Mouse (Mus musculus): ENCODE results near the gene Plce1. TPM values are rescaled to one million over a fixed set of nuclear protein-coding genes. Genes with fewer than 3 reads are reported as not detected.

Gene Plce1
- total RNA-seq, 2 experiments from 2014 or later: 4.5 to 6.0 TPM

- no peak for DNase-seq (ENCODE audit: low spot score)
These were observed 102.0 kb downstream of the Plce1 start for GRCm38 (mm10) chr19:38582861-38583260.

DNA sequence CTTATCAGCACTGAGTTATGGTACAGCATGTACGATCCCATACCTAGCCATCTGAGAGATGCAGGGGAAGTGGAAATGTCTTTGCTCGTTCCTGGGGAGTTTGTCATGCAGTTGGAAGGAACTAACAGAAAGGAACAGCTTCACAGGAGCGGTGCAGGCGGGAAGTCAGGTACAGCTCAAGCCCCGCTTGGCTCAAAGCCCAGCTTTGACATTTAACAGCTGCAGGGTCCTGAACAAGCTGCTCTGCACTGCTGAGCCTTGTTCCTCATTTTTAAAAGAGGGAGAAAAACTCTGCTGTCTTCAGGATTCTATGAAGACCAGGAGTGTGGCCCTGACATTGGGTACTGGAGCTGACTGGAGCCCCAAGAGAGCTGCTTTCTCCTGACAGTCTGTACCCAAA is 106.7 kb downstream of the Plce1 start:
- DNase-seq (ENCODE audit: low spot score): no peak

DNA sequence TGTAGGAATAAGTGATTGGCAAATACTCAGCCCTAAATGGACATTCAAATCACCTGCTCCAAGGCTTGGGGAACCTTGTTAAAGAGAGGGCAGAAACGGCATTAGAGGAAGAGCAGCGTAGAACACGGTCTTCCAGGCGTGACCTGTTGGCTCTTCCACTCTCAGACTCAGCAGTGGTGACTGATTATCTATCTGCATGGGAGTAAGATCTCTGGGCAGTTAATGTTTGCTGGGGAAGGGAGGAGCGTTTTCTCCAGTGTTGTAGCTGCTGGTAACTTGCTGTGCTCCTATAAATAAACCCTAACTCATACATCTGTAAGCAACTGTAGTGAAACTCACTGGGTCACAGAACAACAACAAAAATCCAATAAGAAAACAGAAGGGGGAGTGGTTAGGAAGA is 108.6 kb downstream of the Plce1 start:
- no peak for DNase-seq (ENCODE audit: low spot score)

GRCm38 (mm10) chr19:38589941-38590340 is 109.0 kb downstream of the Plce1 start:
- DNase-seq (ENCODE audit: low spot score): no peak

- DNase-seq (ENCODE audit: low spot score): peak; percentile 50
These were observed 111.8 kb downstream of the Plce1 start for GRCm38 (mm10) chr19:38592566-38593224.

GRCm38 (mm10) chr19:38593225-38593897 is 112.5 kb downstream of the Plce1 start:
- DNase-seq (ENCODE audit: low spot score): no peak

GRCm38 (mm10) chr19:38596096-38596495 is 115.2 kb downstream of the Plce1 start:
- DNase-seq (ENCODE audit: low spot score): no peak

- DNase-seq (ENCODE audit: low spot score): no peak
These were observed 116.5 kb downstream of the Plce1 start for GRCm38 (mm10) chr19:38597392-38597791.

DNA sequence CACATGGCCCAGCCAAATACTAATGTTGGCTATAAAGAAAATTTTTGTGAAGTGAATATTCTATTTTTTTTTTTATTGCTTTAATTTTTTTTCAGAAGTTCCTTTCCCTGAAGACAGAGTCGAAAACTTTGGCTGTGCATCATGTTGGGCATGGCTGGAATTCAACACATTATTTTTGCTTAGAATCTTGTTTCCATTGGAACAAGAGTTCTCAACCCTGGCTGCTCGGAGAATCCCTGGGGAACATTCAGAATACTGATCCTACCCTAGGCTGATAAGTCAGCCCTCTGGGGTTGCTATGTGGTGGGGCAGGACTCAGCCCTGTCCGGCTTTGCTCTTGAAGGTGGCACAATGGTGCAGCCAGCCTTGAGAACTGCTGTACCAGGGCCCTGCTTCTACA is 118.1 kb downstream of the Plce1 start:
- no peak for DNase-seq (ENCODE audit: low spot score)

GRCm38 (mm10) chr19:38601127-38601526 is 120.2 kb downstream of the Plce1 start:
- DNase-seq (ENCODE audit: low spot score): no peak

- DNase-seq (ENCODE audit: low spot score): peak; percentile 74
These were observed 121.9 kb downstream of the Plce1 start for GRCm38 (mm10) chr19:38602811-38603210.

DNA sequence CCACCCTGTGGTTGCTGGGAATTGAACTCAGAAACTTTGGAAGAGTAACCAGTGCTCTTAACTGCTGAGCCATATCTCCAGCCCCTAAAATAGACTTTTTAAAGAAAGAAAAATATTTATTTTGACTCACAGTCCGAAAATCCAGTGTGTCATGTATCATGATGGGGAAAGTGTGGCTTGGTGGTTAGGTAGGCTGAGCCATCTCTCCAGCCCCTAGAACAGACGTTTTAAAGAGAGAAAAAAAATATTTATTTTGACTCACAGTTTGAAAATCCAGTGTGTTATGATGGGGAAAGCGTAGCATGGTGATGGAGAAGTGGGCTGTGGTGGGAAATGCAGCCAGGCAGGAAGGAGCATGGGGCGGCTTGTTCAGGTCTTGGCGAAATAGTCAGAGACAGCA is 126.3 kb downstream of the Plce1 start:
- DNase-seq (ENCODE audit: low spot score): no peak

- no peak for DNase-seq (ENCODE audit: low spot score)
These were observed 128.2 kb downstream of the Plce1 start for GRCm38 (mm10) chr19:38608951-38609654.

GRCm38 (mm10) chr19:38610291-38610690 is 129.4 kb downstream of the Plce1 start:
- DNase-seq (ENCODE audit: low spot score): no peak

DNA sequence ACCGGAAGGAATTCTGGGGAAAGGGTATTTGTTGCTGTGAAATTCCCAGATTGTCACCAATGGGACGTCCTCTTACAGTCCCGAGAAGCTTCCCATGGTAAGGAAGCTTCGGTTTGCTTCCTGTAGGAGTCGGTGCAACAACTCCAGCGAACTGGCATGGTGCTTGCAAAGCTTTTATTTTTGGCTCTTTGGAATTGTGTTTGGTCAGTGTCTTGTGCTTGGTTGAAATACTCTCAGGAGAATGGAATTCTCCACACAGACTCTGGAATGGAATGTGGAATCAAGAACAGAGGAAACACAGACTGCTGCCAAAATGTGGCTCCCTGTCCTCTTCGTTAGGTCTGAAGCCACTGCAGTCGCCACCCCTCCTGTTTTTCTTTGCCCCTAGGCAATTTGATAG is 129.9 kb downstream of the Plce1 start:
- DNase-seq (ENCODE audit: low spot score): peak; percentile 51

- DNase-seq (ENCODE audit: low spot score): no peak
These were observed 133.3 kb downstream of the Plce1 start for GRCm38 (mm10) chr19:38614067-38614675.

- no peak for DNase-seq (ENCODE audit: low spot score)
These were observed 134.4 kb downstream of the Plce1 start for GRCm38 (mm10) chr19:38615356-38615755.

DNA sequence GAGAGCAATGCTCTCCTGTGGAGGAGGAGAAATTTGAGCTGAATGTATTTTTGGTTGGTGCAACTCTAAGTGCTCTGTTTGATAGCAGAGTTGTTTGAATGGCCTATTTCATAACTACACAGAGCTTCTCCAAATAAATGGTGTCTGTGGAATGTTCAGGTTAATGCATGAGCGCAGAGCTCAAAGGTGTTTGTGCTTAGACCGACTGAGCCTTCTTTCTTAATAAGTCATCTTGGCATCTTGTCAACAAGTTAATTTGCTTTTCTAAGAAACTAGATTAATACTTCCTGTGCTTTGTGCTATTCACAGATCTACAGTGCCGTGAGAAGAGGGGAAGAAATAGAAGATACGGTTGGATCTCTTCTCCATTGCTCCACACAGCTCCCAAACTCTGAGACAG is 139.2 kb downstream of the Plce1 start:
- no peak for DNase-seq (ENCODE audit: low spot score)

- peak; percentile 58 for DNase-seq (ENCODE audit: low spot score)
These were observed 140.6 kb downstream of the Plce1 start for GRCm38 (mm10) chr19:38621546-38621945.

DNA sequence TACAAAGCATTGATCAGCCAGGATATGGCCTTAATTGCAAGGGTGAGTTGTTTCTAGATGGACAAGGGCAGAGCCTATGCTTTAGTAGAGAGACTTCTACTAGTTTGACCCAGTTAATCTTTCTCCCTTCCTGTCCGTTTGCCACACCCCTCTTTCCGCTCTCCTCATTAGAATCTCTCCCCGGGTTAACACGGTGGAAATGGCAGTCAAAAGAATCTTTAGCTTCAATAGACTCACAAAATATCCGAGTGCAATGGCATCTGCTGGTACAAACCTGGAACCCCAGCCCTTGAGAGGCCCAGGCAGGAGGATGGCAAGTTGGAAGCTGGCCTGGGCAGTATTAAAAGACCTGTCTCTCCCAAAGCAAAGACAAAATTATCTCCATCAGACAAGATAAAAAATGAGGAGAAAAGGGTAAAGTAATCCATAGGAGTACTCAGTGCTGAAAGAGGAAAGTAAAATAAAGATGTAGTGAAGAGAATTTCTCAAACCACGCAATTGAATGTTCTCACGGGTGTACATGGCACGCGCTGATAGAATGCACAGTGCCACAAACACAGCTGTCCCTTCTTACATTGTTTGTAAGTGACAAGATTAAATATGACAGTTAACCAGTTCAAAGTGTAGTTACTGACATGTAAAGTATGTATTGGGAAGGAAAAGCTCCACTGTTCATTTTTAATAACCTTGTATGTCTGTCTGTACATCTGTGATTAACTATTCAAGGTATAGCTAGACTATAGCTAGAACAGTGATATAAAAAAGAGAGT is 145.5 kb downstream of the Plce1 start:
- no peak for DNase-seq (ENCODE audit: low spot score)

- DNase-seq (ENCODE audit: low spot score): no peak
These were observed 146.3 kb downstream of the Plce1 start for GRCm38 (mm10) chr19:38627075-38627768.
